Mouse (Mus musculus) bone marrow macrophage, adult 2 months (primary cell): Measurements from ENCODE around the gene Cycs.

Source experiments
- CTCF ChIP-seq: IDR thresholded peaks from 2 replicates; pipeline ENCODE4 v1.5.1; 2012; ENCODE audit warnings: low read depth, mild to moderate bottlenecking, low read length, moderate library complexity
- POLR2A ChIP-seq: IDR thresholded peaks from 2 replicates; pipeline ENCODE4 v1.6.1; 2012; ENCODE audit warnings: mild to moderate bottlenecking, low read depth, low read length, borderline replicate concordance

DNA sequence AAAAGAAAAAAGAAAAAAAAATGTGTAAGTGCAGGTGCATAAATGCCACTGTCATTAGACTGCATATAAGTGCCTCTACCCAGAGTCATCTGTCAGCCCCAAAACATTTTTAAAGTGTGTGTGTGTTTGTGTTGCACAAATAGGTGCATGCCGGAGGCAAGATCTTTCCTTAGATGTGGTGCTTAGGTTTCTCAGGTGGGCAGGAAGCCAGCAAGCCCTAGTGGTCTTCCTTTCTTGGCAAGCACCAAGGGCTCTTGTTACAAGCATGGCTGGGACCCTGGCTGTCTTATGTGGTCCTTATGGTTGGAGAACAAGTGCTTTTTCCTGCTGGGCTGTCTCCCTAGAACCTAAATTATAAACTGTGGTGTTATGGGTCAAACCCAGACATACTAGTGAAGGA is 5.3 kb upstream of the Cycs start:
- no peak for TF ChIP-seq CTCF
- no peak for TF ChIP-seq POLR2A
